Mouse (Mus musculus) embryo, embryonic 10.5 days (tissue): ENCODE results near the gene Spata45.

Experiments
- DNase-seq: peaks from one replicate; pipeline ENCODE4 v3.0.0-alpha.2; 2015; ENCODE audit warnings: low spot score

Spata45 gene

DNA sequence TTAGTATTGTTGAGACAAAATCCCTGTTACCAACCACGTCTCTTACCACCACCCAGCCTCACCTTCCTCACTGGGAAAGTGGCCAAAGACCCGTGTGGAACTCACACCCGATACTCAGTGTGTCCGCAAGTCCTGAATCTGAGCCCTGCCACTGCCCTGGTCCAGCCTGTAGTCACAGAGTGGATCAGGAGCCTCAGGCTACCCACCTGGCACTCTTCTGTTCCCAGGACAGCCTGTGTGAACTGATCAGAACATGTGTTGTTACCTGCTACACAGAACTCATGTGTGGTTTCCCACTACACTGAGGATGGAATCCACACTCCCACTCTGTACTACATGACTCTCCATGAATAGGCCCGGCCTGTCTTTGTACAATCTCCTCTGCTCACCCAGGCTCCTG lies 5.7 kb downstream of the Spata45 start:
- DNase-seq, result no peak

DNA sequence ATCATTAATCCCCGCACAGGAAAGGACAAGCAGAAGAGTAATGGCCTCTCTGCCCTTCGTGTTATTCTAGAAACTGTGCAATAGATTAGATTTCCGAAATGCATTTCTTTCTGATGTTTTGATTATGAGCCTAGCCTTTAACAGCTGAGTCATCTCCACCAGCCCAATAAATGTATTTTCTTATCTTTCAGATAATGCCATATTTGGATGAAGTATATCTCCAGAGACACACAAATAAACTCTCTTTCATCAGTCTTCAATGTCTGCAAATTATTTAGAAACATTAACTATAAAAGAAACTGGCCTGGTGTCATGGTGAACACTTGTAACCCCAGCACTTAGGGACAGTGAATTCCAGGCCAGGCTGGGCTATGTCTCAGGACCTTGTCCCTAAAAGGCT lies 6.2 kb downstream of the Spata45 start:
- DNase-seq, result no peak

DNA sequence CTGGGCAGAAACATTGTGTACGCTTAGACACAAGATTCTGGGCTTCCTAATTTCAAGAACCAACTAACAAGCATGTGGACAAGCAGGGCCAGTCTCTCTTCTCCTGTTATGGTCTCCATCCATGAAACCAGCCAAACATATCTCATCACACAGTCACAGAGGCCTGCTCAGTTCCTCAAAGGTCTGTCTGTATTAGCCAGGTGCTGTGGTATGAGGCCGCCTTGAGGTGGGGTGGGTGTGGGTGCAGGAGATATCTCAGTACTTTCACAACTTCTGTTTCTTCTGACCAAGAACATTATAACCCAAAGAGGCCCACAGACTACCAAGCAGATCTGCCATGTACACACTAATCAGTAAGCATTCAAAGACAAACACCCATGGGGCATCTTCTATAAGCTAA lies 8.8 kb downstream of the Spata45 start:
- DNase-seq, result no peak

DNA sequence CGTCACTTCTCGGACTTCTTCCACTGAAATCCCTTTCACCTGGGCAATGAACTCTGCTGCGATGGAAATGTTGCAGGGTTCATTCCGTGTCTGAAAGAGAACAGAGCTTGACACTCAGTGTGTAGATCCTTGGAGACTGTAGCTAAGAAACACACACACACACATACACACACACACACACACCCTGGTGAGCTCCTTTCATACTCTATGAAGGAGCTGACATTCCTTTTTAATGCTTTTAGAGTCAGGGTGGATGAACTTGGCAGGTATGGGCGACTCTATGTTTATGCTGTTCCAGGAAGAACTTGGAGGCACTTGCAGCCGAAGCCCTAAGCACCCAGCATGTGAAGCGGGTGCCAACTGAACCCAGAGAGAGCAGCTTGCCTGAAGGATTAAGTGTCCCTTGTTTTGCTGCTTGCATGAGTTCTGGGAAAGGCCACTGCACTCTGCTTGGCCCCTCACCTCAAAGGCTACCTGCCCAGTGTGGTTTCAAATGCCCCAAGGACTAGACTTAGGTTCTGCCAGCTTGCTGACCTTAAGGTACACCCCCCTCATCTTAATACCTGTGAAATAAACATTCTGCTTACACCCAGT lies 9.9 kb downstream of the Spata45 start:
- DNase-seq, result no peak

DNA sequence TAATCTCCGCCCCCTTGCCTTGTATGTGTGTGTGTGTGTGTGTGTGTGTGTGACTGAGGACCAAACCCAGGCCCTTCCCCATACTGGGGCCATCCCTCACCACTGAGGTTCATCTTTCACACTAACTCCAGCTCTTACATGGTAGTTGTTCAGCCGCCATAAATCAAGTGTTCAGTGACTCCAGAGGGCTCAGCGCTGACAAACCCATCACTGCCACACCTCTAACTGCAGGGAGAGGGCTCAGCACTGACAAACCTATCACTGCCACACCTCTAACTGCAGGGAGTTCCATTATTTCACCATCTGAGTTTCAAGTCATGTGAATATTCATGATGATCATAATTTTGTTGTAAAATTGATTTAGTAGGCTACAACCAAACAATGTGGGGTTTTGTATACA lies 17.1 kb downstream of the Spata45 start:
- no peak for DNase-seq

DNA sequence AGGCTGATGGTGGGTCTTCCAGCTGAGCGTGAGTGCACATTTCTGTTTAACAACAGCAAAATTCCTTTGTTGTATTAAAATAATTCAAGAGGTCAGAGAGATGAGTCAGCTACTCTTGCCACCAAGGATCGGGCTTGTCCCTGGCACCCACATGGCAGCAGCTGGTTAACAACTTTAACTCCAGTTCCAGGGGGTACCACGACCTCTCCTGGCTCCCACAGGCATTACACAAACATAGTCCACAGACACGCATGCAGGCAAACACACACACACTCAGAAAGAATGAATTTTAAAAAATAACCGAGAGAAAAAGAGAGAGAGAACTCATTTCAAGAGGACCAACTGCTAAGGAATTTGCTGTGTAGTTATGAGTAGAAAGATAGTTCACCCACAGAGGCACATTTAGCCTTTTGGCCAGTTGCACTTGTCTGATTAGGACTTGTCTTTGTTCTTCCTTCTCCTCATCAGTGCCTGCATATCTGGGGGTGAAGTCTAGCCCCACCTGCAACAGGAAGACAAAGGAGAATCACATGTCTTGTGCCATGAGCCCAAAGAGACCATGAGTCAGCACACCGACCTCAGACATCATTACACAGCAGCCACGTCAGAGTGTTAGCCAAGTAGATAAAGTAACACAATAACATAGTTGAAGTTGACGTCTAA lies 18.6 kb downstream of the Spata45 start:
- no peak for DNase-seq

DNA sequence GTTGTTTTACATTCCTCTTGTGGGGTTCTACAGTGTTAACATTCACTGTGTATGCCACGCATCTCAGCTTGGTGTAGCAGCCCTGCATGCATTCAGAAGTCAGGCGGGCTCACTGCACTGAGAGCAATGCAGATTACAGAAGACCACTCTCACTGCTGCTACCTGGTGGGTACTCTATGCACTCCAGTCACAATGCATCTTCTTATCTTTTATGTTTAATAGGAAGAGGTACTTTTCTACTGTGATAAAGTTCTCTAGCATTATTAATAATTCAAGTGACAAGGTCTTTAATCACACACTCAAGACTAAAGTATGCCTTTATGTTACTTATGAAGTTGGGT lies 19.1 kb downstream of the Spata45 start:
- DNase-seq, result no peak

DNA sequence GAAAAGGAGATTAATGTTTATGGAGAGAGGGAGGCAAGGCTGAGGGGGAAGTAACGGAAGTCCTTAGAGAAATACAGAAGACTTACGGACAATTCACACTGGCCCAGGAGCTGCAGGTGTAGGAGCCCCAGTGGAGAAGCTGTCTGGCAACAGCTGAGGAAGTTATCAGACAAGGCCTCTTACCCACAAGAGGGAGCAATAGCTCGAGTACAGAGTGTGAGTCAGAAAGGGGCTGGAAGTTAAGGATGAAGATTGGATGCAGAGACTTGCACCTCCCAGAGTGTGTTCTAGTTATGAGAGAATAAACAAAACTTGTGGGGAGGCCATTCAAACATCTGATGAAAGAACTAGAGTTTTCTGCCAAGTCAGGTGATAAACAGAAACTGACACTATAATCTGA lies 21.0 kb downstream of the Spata45 start:
- DNase-seq, result no peak

DNA sequence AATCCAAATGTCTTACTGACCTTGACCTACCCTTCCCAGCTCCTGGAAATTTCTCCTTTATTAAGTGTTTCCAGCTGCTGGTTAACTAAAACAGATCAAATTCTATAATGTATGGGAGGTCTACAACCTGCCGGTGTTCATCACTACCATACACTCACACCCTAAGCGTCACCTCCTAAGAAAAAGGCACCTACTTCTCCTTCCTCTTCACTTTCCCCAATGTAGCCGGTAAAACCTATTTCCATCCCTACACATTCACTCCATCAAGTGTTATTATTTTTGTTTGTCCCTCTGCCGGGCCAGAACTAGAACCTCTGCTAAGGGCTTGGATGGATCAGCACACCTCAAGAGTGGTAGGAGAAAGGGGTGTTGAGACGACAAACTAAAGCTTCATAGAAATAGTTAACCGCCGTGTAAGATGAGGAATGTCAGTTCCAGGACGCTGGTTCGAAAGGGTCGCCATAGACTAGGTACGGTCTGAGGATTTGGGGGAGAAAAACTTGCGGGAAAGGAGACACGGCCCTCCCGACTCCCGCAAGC lies 25.9 kb downstream of the Spata45 start:
- peak; percentile 29 for DNase-seq

DNA sequence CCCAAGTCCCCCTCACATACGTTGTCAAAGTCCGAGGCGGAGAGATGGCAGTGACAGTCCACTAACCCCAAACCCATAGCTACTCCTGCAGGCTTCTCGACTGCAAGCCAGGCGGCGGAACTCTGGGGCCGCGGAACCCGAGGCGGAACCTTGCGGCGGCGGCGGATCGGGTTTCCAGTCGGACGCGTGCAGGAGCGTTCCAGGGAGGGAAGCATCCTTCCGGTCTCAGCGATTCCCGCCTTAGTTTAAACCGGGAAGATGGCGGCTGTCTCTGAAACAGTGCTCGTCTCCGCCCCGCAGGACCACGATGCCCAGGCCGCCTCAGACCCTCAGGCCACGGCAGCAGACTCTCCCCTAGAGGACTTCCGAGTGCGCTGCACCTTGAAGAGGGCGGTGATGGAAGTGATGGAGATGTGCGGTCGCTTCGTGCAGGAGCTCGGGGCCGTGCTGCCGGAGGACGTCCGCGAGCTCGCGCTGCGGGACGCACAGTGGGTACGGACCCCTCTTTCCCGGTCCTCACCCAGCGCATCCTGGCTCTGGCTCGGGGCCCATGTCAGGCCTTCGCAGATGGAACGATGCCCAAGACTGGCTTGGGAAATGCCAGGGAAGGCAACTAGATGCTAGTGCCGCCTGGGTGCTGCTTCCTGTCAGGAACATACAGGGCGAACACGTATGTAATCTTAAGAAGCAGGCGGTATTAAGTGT lies 26.5 kb downstream of the Spata45 start, which contains the start of the genes Tatdn3 and Nsl1:
Tatdn3 (minus strand) TSS at position 152 of the 705 bp plus-strand sequence.
Nsl1 (plus strand) TSS at position 232 of the 705 bp plus-strand sequence.
- DNase-seq, result peak; percentile 90

DNA sequence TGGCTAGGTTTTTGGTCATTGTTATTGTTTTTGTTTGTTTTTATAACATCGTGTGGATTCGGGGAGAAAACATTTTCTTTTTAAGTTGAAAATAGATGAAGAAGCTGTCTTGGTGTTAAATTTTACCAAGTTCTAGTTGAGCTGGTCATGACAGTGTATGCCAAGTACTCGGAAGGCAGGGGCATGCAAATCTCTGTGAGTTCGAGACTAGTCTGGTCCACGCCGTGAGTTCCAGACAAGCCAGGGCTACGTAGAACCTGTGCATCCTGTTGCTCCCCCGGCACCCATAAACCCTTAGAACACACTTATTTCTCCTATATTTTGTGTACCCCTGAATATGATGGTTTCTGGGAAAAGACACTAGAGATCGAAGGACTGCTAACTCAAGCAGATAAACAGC lies 27.3 kb downstream of the Spata45 start:
- DNase-seq, result no peak

DNA sequence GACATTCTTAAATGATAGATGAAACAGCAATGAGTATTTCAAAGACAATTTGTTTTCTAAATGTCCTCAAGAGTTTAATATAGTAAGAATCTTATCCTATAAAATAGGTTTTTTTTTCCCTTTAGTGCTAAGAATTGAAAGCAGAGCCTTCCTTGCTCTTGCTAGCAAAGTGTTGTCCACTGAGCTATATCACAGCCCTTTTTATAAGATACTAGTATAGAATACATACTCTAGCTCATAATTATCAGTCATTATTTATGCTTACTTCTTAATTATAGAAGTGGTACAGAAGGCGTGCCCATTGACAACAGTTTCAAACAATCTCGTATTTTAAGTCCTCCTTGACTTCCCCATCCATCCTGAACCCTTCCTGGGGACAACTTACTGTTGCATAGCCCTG lies 28.1 kb downstream of the Spata45 start:
- DNase-seq, result no peak

DNA sequence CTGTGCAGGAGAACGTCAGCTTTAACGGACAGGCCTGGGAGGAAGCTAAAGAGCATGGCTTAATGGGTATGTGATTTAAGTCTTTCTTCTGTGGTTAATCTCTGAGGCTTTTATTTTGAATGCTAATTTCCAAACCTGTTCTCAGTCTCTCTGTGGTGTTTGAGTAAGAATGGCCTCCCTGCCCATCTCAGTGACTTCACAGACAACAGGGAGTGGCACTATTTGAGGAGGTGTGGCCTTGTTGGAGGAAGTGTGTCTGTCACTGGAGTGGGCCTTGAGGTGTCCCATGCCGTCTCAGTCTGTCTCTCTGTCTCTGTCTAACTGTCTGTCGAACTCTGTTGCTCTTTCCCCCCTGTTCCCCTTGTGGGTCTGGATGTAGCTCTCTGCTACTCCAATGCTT lies 28.7 kb downstream of the Spata45 start:
- DNase-seq, result no peak

DNA sequence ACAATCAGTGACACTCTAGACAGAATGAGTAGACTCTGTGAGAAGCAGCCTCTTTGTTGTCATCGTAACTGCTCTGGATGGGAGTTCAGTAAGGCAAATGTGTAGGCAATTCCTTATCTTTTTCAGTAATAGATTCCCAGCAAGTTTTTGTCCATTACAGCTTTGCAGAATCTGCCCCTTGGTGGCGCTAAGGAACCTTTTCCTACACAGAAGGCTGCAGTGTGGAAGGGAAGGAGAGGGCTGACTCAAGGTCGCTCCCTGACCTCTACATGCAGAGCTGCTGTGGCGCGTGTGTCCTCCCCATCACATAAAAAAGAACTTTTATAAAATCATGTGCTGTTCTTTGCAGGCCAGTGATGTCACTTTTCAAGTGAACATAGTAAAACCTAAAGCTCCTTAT lies 31.9 kb downstream of the Spata45 start:
- DNase-seq, result peak; percentile 49

DNA sequence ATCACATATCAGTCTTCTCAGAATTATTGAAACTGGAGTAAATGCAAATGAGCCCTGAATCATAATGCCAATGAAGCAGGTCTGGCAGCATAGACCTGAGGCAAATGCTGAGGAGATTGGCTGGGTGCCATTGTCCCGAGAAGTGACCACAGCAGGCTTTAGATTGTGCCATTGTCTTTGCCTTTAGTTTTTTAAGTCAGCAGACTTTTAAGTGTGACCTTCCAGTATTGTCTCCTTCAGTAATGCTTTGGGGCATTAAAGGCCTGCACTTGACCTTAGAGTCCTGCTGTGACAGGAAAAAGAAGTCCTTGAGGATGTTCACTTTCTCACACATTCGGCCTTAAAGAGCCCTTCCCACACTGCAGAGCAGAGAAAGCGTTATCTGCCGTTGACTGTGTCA lies 33.8 kb downstream of the Spata45 start:
- no peak for DNase-seq

DNA sequence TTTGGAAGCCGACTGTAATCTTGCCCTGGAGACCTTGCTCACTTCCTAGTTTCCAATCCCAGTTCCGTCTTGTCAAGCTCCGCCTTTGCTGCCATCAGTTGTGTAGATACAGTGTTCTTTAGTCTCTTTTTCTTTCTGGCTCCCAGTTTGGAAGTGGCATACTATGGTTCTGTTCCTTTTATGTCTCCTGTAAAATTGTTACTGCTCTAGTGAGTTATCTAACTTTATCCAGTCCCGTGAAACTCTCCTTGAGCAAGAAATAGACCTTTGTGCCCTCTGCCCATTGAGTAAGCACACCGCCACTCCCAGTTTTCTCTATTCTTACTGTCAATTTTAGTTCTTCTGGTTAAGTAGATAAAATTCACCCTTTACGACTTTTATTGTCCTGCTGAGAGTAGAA lies 35.2 kb downstream of the Spata45 start:
- no peak for DNase-seq

DNA sequence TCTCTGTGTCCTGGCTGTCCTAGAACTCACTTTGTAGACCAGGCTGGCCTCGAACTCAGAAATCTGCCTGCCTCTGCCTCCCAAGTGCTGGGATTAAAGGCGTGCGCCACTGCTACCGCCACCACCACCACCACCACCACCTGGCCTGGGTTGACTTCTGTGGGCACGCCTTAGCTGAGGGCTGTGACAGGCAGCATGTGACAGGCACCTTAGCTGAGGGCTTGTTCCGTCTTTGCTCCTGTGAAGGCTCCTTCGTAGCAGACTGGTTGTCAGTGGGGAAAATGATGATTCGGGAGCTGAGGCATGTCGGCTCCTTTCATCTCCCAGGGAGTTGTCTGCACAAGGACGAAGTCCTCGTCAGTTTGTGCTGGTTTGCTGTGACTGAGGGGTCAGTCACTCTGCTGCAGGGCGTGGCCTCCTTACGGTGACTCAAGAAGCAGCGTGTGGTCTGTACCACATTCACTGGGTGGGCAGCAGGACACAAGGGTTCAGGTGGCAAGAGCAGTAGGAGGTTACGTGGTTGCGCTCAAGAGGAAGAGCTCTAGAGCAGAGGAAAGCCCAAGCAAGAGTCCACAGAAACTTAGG lies 36.0 kb downstream of the Spata45 start:
- no peak for DNase-seq

DNA sequence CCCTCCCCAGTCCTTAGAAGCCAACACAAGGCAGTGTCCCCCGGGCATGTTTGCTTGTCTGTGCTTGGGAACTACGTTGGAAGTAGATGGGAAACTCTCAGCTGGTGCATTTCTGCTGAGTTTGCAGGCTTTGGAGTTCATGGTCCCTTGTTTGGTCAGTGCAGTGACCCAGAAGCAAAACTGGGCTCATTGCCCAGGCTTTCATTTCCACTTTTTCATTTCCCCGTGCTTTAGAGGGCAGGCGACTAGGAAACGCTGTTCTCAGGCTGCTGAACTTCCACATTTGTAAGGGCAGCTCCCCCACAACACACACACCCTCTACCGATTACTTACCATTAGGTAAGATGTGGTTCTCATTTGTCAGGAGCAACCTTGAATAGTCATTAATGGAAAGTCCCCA lies 36.6 kb downstream of the Spata45 start:
- no peak for DNase-seq

DNA sequence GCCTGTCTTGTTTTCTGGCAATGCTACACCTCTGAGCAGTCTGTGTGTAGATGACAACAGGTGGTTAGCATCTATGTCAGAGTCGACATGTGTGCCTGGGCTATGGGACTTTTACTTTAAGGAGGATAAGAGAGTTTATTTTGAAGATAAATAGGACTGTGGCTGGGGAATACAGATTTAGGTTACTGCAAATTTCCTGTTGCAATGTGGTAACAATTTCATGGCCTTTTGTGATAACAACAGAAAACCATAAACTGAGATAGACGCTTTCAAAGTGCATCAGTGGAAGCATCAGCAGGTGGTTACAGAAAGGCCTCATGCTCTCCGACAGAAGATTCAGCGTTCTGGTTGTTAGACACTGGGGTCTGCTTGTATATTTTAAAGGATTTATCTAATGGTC lies 37.0 kb downstream of the Spata45 start:
- no peak for DNase-seq

DNA sequence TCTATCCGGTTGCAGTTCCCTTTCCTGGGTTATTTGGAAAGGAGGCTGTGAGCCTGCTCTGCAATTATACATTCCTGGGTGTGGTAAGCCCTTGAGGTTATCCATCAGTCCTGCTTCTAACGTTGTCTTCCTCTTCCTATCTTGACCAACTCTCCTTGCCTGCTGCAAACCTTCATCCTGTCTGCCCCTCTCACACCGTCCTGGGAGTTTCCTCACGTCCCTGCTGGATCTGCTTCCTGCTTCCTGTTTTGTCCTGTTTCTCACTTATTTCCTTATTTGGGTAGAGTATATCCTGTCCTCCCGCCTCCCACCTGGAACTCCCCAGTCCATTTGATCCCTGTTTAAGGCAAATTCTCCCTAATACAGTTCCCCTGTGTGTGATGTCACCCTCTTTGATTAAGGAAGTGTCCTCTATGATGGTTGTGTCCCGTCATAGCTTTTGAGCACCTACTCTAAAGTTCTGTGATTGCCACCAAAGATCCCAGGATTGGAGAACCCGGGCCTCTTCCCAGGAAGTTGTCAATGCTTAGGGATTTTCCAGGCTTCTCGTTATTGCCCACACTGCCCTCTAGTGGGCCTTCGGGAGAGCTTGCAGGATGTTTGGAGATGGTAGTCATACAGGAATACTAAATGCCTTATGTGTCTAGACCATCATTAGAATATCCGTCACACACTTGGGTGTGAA lies 38.9 kb downstream of the Spata45 start:
- peak; percentile 79 for DNase-seq

DNA sequence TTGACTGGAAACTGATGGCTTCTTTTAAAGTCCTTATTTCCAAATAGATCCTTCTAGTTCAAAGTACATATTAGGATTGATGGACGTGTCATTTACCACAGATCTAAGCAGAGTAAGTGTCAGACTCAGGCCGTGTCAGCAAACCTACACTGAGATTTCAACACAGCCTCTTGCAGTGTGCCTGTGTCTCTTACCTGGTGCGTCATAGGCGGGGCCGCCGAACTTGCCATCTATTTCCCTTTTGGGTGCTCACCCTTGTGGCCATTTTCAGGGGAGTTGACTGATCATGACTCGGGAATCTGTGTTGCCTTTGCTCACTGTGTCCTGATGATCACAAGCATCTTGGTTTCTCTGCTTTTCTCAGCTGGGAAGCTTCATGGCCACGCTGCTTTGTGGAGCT lies 46.8 kb downstream of the Spata45 start:
- DNase-seq, result no peak

DNA sequence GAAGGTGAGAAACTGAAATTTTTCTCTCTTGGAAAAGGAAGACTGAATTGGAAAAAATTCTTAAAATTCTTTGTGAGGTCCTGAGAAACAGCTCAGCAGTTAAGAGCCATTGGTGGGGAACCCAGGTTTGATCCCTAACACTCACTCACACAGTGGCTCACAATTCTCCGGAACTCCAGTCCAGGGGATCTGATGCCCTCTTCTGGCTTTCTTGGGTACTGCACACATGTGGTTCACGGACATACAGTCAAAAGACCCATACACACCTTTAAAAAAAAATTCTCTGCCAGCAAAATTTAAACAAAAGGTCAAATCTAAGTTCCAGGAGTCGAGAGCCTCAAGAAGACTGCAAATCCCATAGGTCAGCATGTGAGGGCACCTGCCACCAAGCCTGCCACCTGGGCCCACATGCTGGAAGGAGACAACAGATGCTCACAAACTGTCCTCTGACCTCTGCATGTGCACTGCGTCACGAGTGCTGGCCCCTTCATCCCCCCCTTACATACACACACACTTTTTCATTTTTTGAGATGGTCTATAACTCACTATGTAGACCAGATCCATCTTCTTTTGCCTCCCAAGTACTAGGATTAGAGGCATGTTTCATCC lies 48.6 kb downstream of the Spata45 start:
- peak; percentile 74 for DNase-seq
